Mouse (Mus musculus) neural tube, embryonic 13.5 days (tissue): ENCODE data around the gene Bmp2. TPM values are rescaled to one million over a fixed set of nuclear protein-coding genes. Genes with fewer than 3 reads are reported as not detected.

Source experiments
- ATAC-seq: fragments of 200-750 bp; cut with Nextera tagmentation; 2 replicates; pipeline ENCODE4 v1.8.0; 2017; ENCODE audit warnings: low read depth, mild to moderate bottlenecking, moderate TSS enrichment, moderate library complexity
- H3K27ac ChIP-seq: fragments of 300-500 bp; sonication (generic); replicated peaks from 2 replicates; pipeline ENCODE4 v1.5.1; 2015; ENCODE audit warnings: moderate library complexity, mild to moderate bottlenecking, inconsistent platforms
- H3K27me3 ChIP-seq: fragments of 300-500 bp; sonication (generic); 2 replicates; pipeline ENCODE4 v1.6.1; 2015; ENCODE audit warnings: mild to moderate bottlenecking, inconsistent platforms
- H3K36me3 ChIP-seq: fragments of 300-500 bp; sonication (generic); 2 replicates; pipeline ENCODE4 v1.6.1; 2015; ENCODE audit warnings: mild to moderate bottlenecking, inconsistent platforms
- H3K4me1 ChIP-seq: fragments of 300-500 bp; sonication (generic); replicated peaks from 2 replicates; pipeline ENCODE4 v1.6.1; 2015; ENCODE audit warnings: inconsistent platforms
- H3K4me2 ChIP-seq: fragments of 300-500 bp; sonication (generic); 2 replicates; pipeline ENCODE4 v1.6.1; 2015; ENCODE audit warnings: inconsistent platforms, mild to moderate bottlenecking, moderate library complexity
- H3K4me3 ChIP-seq: fragments of 300-500 bp; sonication (generic); 2 replicates; pipeline ENCODE4 v1.5.1; 2015; ENCODE audit warnings: mild to moderate bottlenecking, inconsistent platforms
- H3K9ac ChIP-seq: fragments of 300-500 bp; sonication (generic); 2 replicates; pipeline ENCODE4 v1.6.1; 2015; ENCODE audit warnings: moderate library complexity, mild to moderate bottlenecking, inconsistent platforms
- H3K9me3 ChIP-seq: fragments of 300-500 bp; sonication (generic); 2 replicates; pipeline ENCODE4 v1.6.1; 2016; ENCODE audit warnings: inconsistent platforms
- WGBS: fragments of 180-500 bp; shearing (Covaris S2); methylation state at CpG from one replicate; pipeline ENCODE4 v1.1.7; 2015; 5-methylcytosine and 5-hydroxymethylcytosine counted together
- microRNA-seq: library from miRNA; unstranded; fragments of <30 nt; microRNA quantifications from one replicate; pipeline ENCODE4, GENCODE M21; 2016
- polyA plus RNA-seq: library from polyadenylated mRNA; unstranded; fragments of >200 nt; fragmentation: Nextera tagmentation; extraction: Ambion mirVana; gene quantifications from 2 replicates; pipeline ENCODE4 v1.2.1, GENCODE M21; 2015

Bmp2 gene
- polyA plus RNA-seq, 1 experiment from 2014 or later = 2.6 TPM

DNA sequence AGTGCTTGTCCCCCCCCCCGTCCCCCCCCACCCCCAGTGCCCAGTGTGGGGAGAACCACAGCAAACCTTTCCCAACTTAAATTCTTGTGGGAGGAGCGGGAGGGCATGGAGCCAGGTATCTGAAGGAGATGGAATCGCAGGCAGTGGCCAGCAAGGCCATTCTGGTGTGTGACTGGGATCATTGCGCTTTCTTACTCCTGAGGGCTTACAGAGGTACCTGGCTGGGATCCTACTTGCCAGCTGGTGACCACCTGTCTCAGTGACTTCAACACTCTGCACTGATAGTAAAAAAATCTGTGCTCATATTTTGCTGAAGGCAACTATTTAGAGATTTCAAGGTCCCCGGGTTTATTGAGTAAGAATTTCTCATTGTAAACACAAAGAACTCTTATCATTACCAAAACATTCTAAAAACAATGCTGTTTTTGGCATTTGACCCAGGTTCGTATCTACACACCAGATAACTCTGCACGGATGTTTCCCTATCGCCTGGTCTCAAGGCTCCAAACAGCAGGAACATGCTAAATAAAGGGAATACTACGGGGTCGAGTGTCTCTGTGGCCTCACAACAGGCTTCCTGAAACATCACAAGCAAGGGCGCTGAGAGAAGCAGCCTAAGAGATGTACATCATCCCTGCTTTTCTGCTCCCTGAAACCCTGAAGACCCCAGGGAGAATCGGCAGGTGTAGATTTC is 39.8 kb downstream of the Bmp2 start:
- H3K4me1 ChIP-seq = no peaks in the 10 kb centered on the region
- no peaks in the 10 kb centered on the region for H3K27me3 ChIP-seq
- H3K36me3 ChIP-seq = no peaks in the 10 kb centered on the region
- H3K27ac ChIP-seq = no peak overlapping the region
- H3K4me3 ChIP-seq = no peak overlapping the region
- ATAC-seq = no peak
- no peaks in the 10 kb centered on the region for H3K9me3 ChIP-seq
- H3K4me2 ChIP-seq = no peak overlapping the region
- no peak overlapping the region for H3K9ac ChIP-seq
- 70% methylated on average over 12 of the region's 12 CpGs for WGBS

Small RNA genes lying within 50 kb of the gene (microRNA-seq; reads per million reads assigned to microRNA genes)
- not detected for gene Mir3090
